Mouse (Mus musculus) left cerebral cortex, adult 2 months (tissue): ENCODE data around the gene Cyp4a12a. TPM values are rescaled to one million over a fixed set of nuclear protein-coding genes. Genes with fewer than 3 reads are reported as not detected.
"Not testable (repeated sequence)": the region's sequence is repeated elsewhere in the genome, so short reads cannot be mapped to it uniquely, and the experiment has no call there.

Source experiments
- DNase-seq, 2 experiments: peaks; one replicate each; pipeline ENCODE4 v3.0.0; 2021 to 2022; ENCODE audit warnings: low spot score in 2 of 2, mixed read lengths in 1 of 2; ENCODE audit errors: extremely low spot score in 1 of 2
- H3K27ac ChIP-seq: fragments of 200-600 bp; 2 replicates; pipeline ENCODE4 v1.8.1; 2022
- H3K4me3 ChIP-seq: fragments of 200-600 bp; 2 replicates; pipeline ENCODE4 v1.8.1; 2022
- CTCF ChIP-seq: fragments of 200-600 bp; IDR thresholded peaks from 2 replicates; pipeline ENCODE4 v1.8.1; 2022; ENCODE audit warnings: antibody characterized with exemption, mild to moderate bottlenecking, moderate library complexity
- intact Hi-C: fragments of 180-260 bp; cut with DNase I; formaldehyde crosslinking; loops from one replicate; pipeline ENCODE4 v1.15.1; 2025
- long read RNA-seq, 2 experiments: library from polyadenylated mRNA; stranded (forward); transcript quantifications; one replicate each; pipeline ENCODE4 v2.0.0; 2021; ENCODE audit warnings: borderline mapping rate in 2 of 2
- total RNA-seq, 2 experiments: library from RNA; stranded (reverse); gene quantifications; 2 replicates each; pipeline ENCODE4 v1.2.3; 2021

The Cyp4a12a gene
- total RNA-seq: not detected
- long read RNA-seq, experiment 1: 0 reads
- long read RNA-seq, experiment 2: 0 reads

- intact Hi-C loops: not testable (repeated sequence)
Observed at GRCm38 (mm10) chr4:115298746-115299145, at the start of gene Cyp4a12a. Gene Cyp4a12a, plus strand, starts transcription at chr4:115299046.

GRCm38 (mm10) chr4:115264687-115265569 is 33.9 kb upstream of the Cyp4a12a start:
- intact Hi-C loops, H3K4me3 ChIP-seq, DNase-seq, H3K27ac ChIP-seq: not testable (repeated sequence)

More at GRCm38 (mm10) chr4:115298746-115299145, at the start of gene Cyp4a12a:
- not testable (repeated sequence) for H3K4me3 ChIP-seq, H3K27ac ChIP-seq, DNase-seq

GRCm38 (mm10) chr4:115278215-115278982 is 20.4 kb upstream of the Cyp4a12a start:
- H3K4me3 ChIP-seq, intact Hi-C loops, DNase-seq, H3K27ac ChIP-seq: not testable (repeated sequence)

GRCm38 (mm10) chr4:115280342-115280741 is 18.5 kb upstream of the Cyp4a12a start:
- H3K4me3 ChIP-seq: no peak overlapping the region
- H3K27ac ChIP-seq: no peak overlapping the region
- no peak for TF ChIP-seq CTCF
- DNase-seq: no peak
- intact Hi-C loops: no loop called here

- DNase-seq, H3K27ac ChIP-seq, H3K4me3 ChIP-seq, intact Hi-C loops: not testable (repeated sequence)
Observed at GRCm38 (mm10) chr4:115280779-115281178, 18.1 kb upstream of the Cyp4a12a start.

- H3K27ac ChIP-seq, DNase-seq, H3K4me3 ChIP-seq, intact Hi-C loops: not testable (repeated sequence)
Observed at GRCm38 (mm10) chr4:115281231-115281767, 17.5 kb upstream of the Cyp4a12a start.

- DNase-seq, intact Hi-C loops, H3K27ac ChIP-seq, H3K4me3 ChIP-seq: not testable (repeated sequence)
Observed at GRCm38 (mm10) chr4:115325722-115326121, 26.9 kb downstream of the Cyp4a12a start.

- not testable (repeated sequence) for H3K4me3 ChIP-seq, DNase-seq, H3K27ac ChIP-seq
- intact Hi-C loops: loop anchor here (10.0 kb wide), 1 partner anchor 339 kb away; no protein-coding TSS in a partner anchor
Observed at GRCm38 (mm10) chr4:115365624-115366023, 66.8 kb downstream of the Cyp4a12a start.

- H3K4me3 ChIP-seq, H3K27ac ChIP-seq: not testable (repeated sequence)
- DNase-seq: peak in 1 of 2 experiments; percentile 11
- intact Hi-C loops: loop anchor here (10.0 kb wide), 1 partner anchor 337 kb away; no protein-coding TSS in a partner anchor
- TF ChIP-seq CTCF: peak; percentile 18
Observed at GRCm38 (mm10) chr4:115368067-115368466, 69.2 kb downstream of the Cyp4a12a start.

Other genes with a start within 250 kb of the Cyp4a12a start
- 1 to 10 TPM; 1.5 TPM for gene Tal1, start 242.6 kb upstream of the Cyp4a12a start, total RNA-seq
- gene Pdzk1ip1, start 210.3 kb upstream of the Cyp4a12a start, total RNA-seq: under 1 TPM in 1 of 2 experiments, not detected in 1; 0.75 TPM
- 10 to 100 TPM; 12.7 to 14.6 TPM for gene Cyp4x1, start 164.8 kb upstream of the Cyp4a12a start, total RNA-seq
- not detected for gene Cyp4a29, start 57.0 kb upstream of the Cyp4a12a start, total RNA-seq
- gene Cyp4a12b, start 112.6 kb downstream of the Cyp4a12a start, total RNA-seq: under 1 TPM in 1 of 2 experiments, not detected in 1; 0.14 TPM
- not detected for gene Cyp4a30b, start 153.6 kb downstream of the Cyp4a12a start, total RNA-seq
- not detected for gene Cyp4a14, start 197.1 kb downstream of the Cyp4a12a start, total RNA-seq
- not detected for gene Cyp4a10, start 219.2 kb downstream of the Cyp4a12a start, total RNA-seq